ENCODE assay signal across 15 mouse cellular contexts in genomic region chr17:84707407-84707806, GRCm38 (mm10). TPM values are rescaled to one million over a fixed set of nuclear protein-coding genes. Genes with fewer than 3 reads are reported as not detected.
DNase-seq lines count a peak whose midpoint lies in the region; ATAC-seq lines count a peak whose summit lies in the region.
"Had no signal": no experiment of that assay in that cellular context is flagged by ENCODE, and none has a peak within 500 bp of the region (broad histone marks: within the 10 kb centered on the region; RNA-seq: fewer than 3 reads in every experiment).

No protein-coding gene starts in this region.

- H3K4me1 ChIP-seq in forebrain, embryonic 11.5 days (replicated peaks; ENCODE audit: control insufficient read depth, insufficient read depth, low read length) = peaks cover 8% of the 10 kb centered on the region
- peaks cover 23% of the 10 kb centered on the region for H3K4me1 ChIP-seq in forebrain, embryonic 12.5 days
- peaks cover 3% of the 10 kb centered on the region; the same call in 1 of the 2 replicates for H3K4me1 ChIP-seq in limb, embryonic 11.5 days (ENCODE audit: control insufficient read depth, insufficient read depth, low read length)
- H3K4me1 ChIP-seq in limb, embryonic 10.5 days = no peaks in the 10 kb centered on the region; the same call in 1 of the 2 replicates
- H3K4me1 ChIP-seq: heart, embryonic 13.5 days had no signal

- peak; percentile 48 for DNase-seq in forebrain, embryonic 11.5 days (ENCODE audit: low spot score)
- DNase-seq in limb, embryonic 11.5 days (ENCODE audit: low spot score) = peak; percentile 42
- no peak for DNase-seq in limb, embryonic 10.5 days (ENCODE audit: low spot score)
- DNase-seq in 416B (ENCODE audit: low read depth) (peak; percentile 11), adipocyte (ENCODE audit: low spot score) (peak; percentile 26)
- no peak for DNase-seq in layer of hippocampus, postnatal 36 days
- DNase-seq: adrenal gland, postnatal 25 days; kidney, adult 18-20 months; left cerebral cortex, postnatal 4 days had no signal

- H3K4me2 ChIP-seq in forebrain, embryonic 11.5 days (ENCODE audit: low read depth, low read length, severe bottlenecking) = no peak overlapping the region
- no peak overlapping the region for H3K4me2 ChIP-seq in forebrain, embryonic 12.5 days
- no peak overlapping the region for H3K4me2 ChIP-seq in limb, embryonic 11.5 days (ENCODE audit: low read depth, severe bottlenecking)
- H3K4me2 ChIP-seq: heart, embryonic 13.5 days; midbrain, embryonic 12.5 days had no signal

- WGBS in forebrain, embryonic 11.5 days = 69% methylated on average over 4 of the region's 4 CpGs
- WGBS in forebrain, embryonic 12.5 days = 66% methylated on average over 4 of the region's 4 CpGs
- 67% methylated on average over 4 of the region's 4 CpGs for WGBS in limb, embryonic 11.5 days
- 73% methylated on average over 4 of the region's 4 CpGs for WGBS in limb, embryonic 10.5 days

- H3K9ac ChIP-seq in forebrain, embryonic 11.5 days (ENCODE audit: low read length) = no peak overlapping the region
- no peak overlapping the region for H3K9ac ChIP-seq in forebrain, embryonic 12.5 days
- no peak overlapping the region for H3K9ac ChIP-seq in limb, embryonic 11.5 days (ENCODE audit: low read length)
- H3K9ac ChIP-seq: heart, embryonic 13.5 days; midbrain, embryonic 12.5 days had no signal

- no peak overlapping the region for H3K27ac ChIP-seq in forebrain, embryonic 11.5 days (ENCODE audit: low read depth, low read length)
- no peak overlapping the region for H3K27ac ChIP-seq in forebrain, embryonic 12.5 days
- no peak overlapping the region for H3K27ac ChIP-seq in limb, embryonic 11.5 days (replicated peaks; ENCODE audit: low read depth, low read length)
- no peak overlapping the region for H3K27ac ChIP-seq in limb, embryonic 10.5 days
- H3K27ac ChIP-seq: heart, embryonic 13.5 days; midbrain, embryonic 12.5 days had no signal

- no peak for ATAC-seq in forebrain, embryonic 11.5 days (replicated peaks; ENCODE audit: low FRiP score)
- no peak for ATAC-seq in forebrain, embryonic 12.5 days (ENCODE audit: low FRiP score)
- no peak for ATAC-seq in limb, embryonic 11.5 days (ENCODE audit: insufficient number of reproducible peaks, low FRiP score, low TSS enrichment, low read depth)
- ATAC-seq in frontal cortex, adult (ENCODE audit: low TSS enrichment) = no peak

- no peaks in the 10 kb centered on the region for H3K9me3 ChIP-seq in forebrain, embryonic 11.5 days (ENCODE audit: control insufficient read depth, low read length)
- H3K9me3 ChIP-seq in forebrain, embryonic 12.5 days = no peaks in the 10 kb centered on the region
- no peaks in the 10 kb centered on the region for H3K9me3 ChIP-seq in limb, embryonic 11.5 days (ENCODE audit: control insufficient read depth, low read length)
- H3K9me3 ChIP-seq in limb, embryonic 10.5 days (replicated peaks) = no peaks in the 10 kb centered on the region
- H3K9me3 ChIP-seq: heart, embryonic 13.5 days; midbrain, embryonic 12.5 days had no signal

- no peaks in the 10 kb centered on the region for H3K27me3 ChIP-seq in forebrain, embryonic 11.5 days (ENCODE audit: control insufficient read depth, insufficient read depth, low read length)
- no peaks in the 10 kb centered on the region for H3K27me3 ChIP-seq in forebrain, embryonic 12.5 days
- no peaks in the 10 kb centered on the region for H3K27me3 ChIP-seq in limb, embryonic 11.5 days (ENCODE audit: control insufficient read depth, insufficient read depth, low read length)
- no peaks in the 10 kb centered on the region for H3K27me3 ChIP-seq in limb, embryonic 10.5 days (ENCODE audit: low read depth, poor library complexity, severe bottlenecking)
- H3K27me3 ChIP-seq: heart, embryonic 13.5 days; midbrain, embryonic 12.5 days had no signal

- H3K4me3 ChIP-seq in forebrain, embryonic 11.5 days (ENCODE audit: low read depth, low read length) = no peak overlapping the region
- no peak overlapping the region for H3K4me3 ChIP-seq in forebrain, embryonic 12.5 days (replicated peaks)
- no peak overlapping the region for H3K4me3 ChIP-seq in limb, embryonic 11.5 days (ENCODE audit: low read depth, low read length)
- no peak overlapping the region for H3K4me3 ChIP-seq in limb, embryonic 10.5 days
- H3K4me3 ChIP-seq: heart, embryonic 13.5 days; midbrain, embryonic 12.5 days had no signal

- no peaks in the 10 kb centered on the region for H3K36me3 ChIP-seq in forebrain, embryonic 11.5 days (ENCODE audit: control insufficient read depth, insufficient read depth, low read length)
- H3K36me3 ChIP-seq in forebrain, embryonic 12.5 days (replicated peaks) = peaks cover 30% of the 10 kb centered on the region
- peaks cover 10% of the 10 kb centered on the region; the same call in 1 of the 2 replicates for H3K36me3 ChIP-seq in limb, embryonic 11.5 days (ENCODE audit: control insufficient read depth, insufficient read depth, low read length)
- H3K36me3 ChIP-seq in limb, embryonic 10.5 days = peaks cover 70% of the 10 kb centered on the region

RNA-seq across cellular contexts. Expression of gene Abcg5, which starts 24.6 kb away (rescaled TPM):
- polyA plus RNA-seq in forebrain, embryonic 11.5 days (2014; fragmentation: Nextera tagmentation; extraction: Ambion mirVana) = 5.1 and 5.9 TPM in 2 replicates
- 2.8 and 4.2 TPM in 2 replicates for polyA plus RNA-seq in forebrain, embryonic 12.5 days (2016; fragmentation: Nextera tagmentation; extraction: Ambion mirVana)
- 0.96 and 1.1 TPM in 2 replicates for polyA plus RNA-seq in limb, embryonic 11.5 days (2014; fragmentation: Nextera tagmentation; extraction: Ambion mirVana)
- 0.97 and 1.1 TPM in 2 replicates for polyA plus RNA-seq in limb, embryonic 10.5 days (2016; fragmentation: Nextera tagmentation; extraction: Ambion mirVana)
- total RNA-seq in layer of hippocampus, postnatal 36 days (2021) = not detected
- total RNA-seq: common myeloid progenitor, adult 5-6 weeks; neutrophil, adult 5-6 weeks had no signal

RNA-seq across cellular contexts. Expression of gene Abcg8, which starts 31.3 kb away (rescaled TPM):
- polyA plus RNA-seq in forebrain, embryonic 11.5 days (2014; fragmentation: Nextera tagmentation; extraction: Ambion mirVana) = 0.17 and 0.48 TPM in 2 replicates
- 0.05 and 0.19 TPM in 2 replicates for polyA plus RNA-seq in forebrain, embryonic 12.5 days (2016; fragmentation: Nextera tagmentation; extraction: Ambion mirVana)
- 0.07 and 0.09 TPM in 2 replicates for polyA plus RNA-seq in limb, embryonic 11.5 days (2014; fragmentation: Nextera tagmentation; extraction: Ambion mirVana)
- polyA plus RNA-seq in limb, embryonic 10.5 days (2016; fragmentation: Nextera tagmentation; extraction: Ambion mirVana) = 0.10 and 0.11 TPM in 2 replicates
- not detected for total RNA-seq in layer of hippocampus, postnatal 36 days (2021)
- total RNA-seq: common myeloid progenitor, adult 5-6 weeks; left cerebral cortex, postnatal 4 days; neutrophil, adult 5-6 weeks had no signal
- polyA plus RNA-seq: heart, embryonic 13.5 days had no signal

Comparison
In these comparisons a context has a peak if more than half of its experiments do, and no peak if none do; other contexts are left out.
1. DNase-seq: peak in forebrain, embryonic 11.5 days (single experiment), limb, embryonic 11.5 days (single experiment), 416B (single experiment) and adipocyte (single experiment); none in limb, embryonic 10.5 days (single experiment) and layer of hippocampus, postnatal 36 days (0 of 2).